Mouse (Mus musculus) ES-Bruce4 (cell line): ENCODE measurements at regions not wholly inside any gene's neighbourhood (a gene's known extent, or its start where the extent isn't known, plus 50 kb on each side); places are given as distances from the start of the nearest gene placed in this dataset.

ENCODE experiments used
- H3K27ac ChIP-seq: 2 replicates; pipeline ENCODE4 v1.5.1; 2012; ENCODE audit warnings: low read length, inconsistent platforms; ENCODE audit not compliant: insufficient read depth
- H3K27me3 ChIP-seq: 2 replicates; pipeline ENCODE4 v1.6.1; 2012; ENCODE audit warnings: mild to moderate bottlenecking, low read length, inconsistent platforms; ENCODE audit not compliant: control insufficient read depth, poor library complexity, insufficient read depth, severe bottlenecking
- H3K36me3 ChIP-seq: 2 replicates; pipeline ENCODE4 v1.6.1; 2012; ENCODE audit warnings: inconsistent platforms, mild to moderate bottlenecking, low read length, moderate library complexity; ENCODE audit not compliant: control insufficient read depth, poor library complexity, insufficient read depth, severe bottlenecking
- H3K4me1 ChIP-seq: one replicate; pipeline ENCODE4 v1.8.1; 2011; ENCODE audit warnings: low read length; ENCODE audit not compliant: control insufficient read depth, insufficient read depth
- H3K4me3 ChIP-seq: 2 replicates; pipeline ENCODE4 v1.5.1; 2011; ENCODE audit warnings: low read depth, mild to moderate bottlenecking, low read length
- H3K9ac ChIP-seq: 2 replicates; pipeline ENCODE4 v1.6.1; 2012; ENCODE audit warnings: low read depth, mild to moderate bottlenecking, inconsistent platforms; ENCODE audit not compliant: poor library complexity, severe bottlenecking
- H3K9me3 ChIP-seq: replicated peaks from 2 replicates; pipeline ENCODE4 v1.6.1; 2012; ENCODE audit warnings: mild to moderate bottlenecking, low read length, inconsistent platforms; ENCODE audit not compliant: control insufficient read depth, poor library complexity, insufficient read depth, severe bottlenecking
- CTCF ChIP-seq: IDR thresholded peaks from one replicate; pipeline ENCODE4 v1.8.1; 2011; ENCODE audit warnings: low read depth, low read length
- EP300 ChIP-seq: IDR thresholded peaks from 2 replicates; pipeline ENCODE4 v1.6.1; 2011; ENCODE audit warnings: low read depth, low read length; ENCODE audit not compliant: insufficient read depth
- POLR2A ChIP-seq: IDR thresholded peaks from one replicate; pipeline ENCODE4 v1.8.1; 2011; ENCODE audit warnings: low read length; ENCODE audit not compliant: insufficient read depth

- H3K36me3 ChIP-seq, result no peaks in the 10 kb centered on the region
- peaks cover 6% of the 10 kb centered on the region; the same call in 1 of the 2 replicates for H3K9me3 ChIP-seq
- H3K4me1 ChIP-seq, result peaks cover 4% of the 10 kb centered on the region
- H3K27ac ChIP-seq, result no peak overlapping the region
- no peak overlapping the region for H3K4me3 ChIP-seq
- TF ChIP-seq POLR2A, result no peak
- TF ChIP-seq CTCF, result no peak
- no peak for TF ChIP-seq EP300
- no peak overlapping the region for H3K9ac ChIP-seq
- H3K27me3 ChIP-seq, result no peaks in the 10 kb centered on the region
Measured at GRCm38 (mm10) chr4:95167216-95167615, 115.2 kb upstream of the Jun start.

GRCm38 (mm10) chr4:95169702-95170101 is 117.7 kb upstream of the Jun start:
- Histone ChIP-seq H3K4me1 (no peaks in the 10 kb centered on the region), H3K9me3 (no peaks in the 10 kb centered on the region), H3K27me3 (no peaks in the 10 kb centered on the region), H3K36me3 (no peaks in the 10 kb centered on the region), H3K4me3 (no peak overlapping the region), H3K9ac (no peak overlapping the region), H3K27ac (no peak overlapping the region)
- TF ChIP-seq CTCF (no peak), EP300 (no peak), POLR2A (no peak)

DNA sequence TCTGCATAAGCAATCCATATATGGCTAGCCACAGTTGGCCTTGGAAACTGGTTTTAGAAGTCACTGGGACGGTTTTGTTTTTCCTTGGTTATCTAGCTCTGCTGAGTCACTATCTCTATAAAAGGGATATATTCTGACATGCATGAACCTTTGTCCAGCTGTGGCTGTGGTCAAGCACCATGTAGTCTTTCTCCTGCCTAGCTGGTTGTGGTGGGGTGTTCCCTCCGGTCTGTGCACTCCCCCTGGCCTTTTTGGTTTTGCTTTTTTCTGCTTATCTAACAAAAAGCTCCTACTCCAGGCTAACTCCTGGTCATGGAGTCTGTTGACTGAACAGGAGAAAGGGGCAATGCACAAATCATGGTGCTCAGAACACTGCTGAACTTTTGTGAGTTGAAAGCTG is 125.7 kb upstream of the Jun start:
- no peak for TF ChIP-seq CTCF
- TF ChIP-seq EP300, result no peak
- no peak for TF ChIP-seq POLR2A
- no peak overlapping the region for H3K27ac ChIP-seq

DNA sequence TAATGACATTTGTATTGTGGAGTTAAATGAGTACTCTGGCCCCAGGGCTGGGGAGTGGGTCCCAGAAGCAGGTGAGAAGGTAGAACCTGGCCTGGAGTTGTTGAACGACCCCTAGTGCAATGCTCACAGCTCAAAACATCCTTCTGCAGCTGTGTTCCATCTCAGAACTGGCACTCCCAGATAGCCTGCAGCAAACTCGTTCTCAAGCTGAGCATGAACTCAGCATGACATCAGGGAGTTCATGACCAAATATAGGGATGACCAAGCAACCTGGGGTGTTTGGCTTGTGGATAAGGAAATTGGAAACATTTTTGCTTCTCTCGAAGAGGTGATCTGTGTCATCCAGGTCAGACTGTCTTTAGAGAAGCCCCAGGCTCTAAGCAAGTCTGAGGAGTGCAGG is 126.4 kb upstream of the Jun start:
- H3K4me3 ChIP-seq, result no peak overlapping the region
- no peak for TF ChIP-seq POLR2A
- TF ChIP-seq EP300, result no peak
- no peak for TF ChIP-seq CTCF
- no peaks in the 10 kb centered on the region for H3K4me1 ChIP-seq
- no peak overlapping the region for H3K27ac ChIP-seq
- no peaks in the 10 kb centered on the region for H3K9me3 ChIP-seq
- no peaks in the 10 kb centered on the region for H3K27me3 ChIP-seq
- H3K9ac ChIP-seq, result no peak overlapping the region
- H3K36me3 ChIP-seq, result no peaks in the 10 kb centered on the region

More for the DNA sequence above, 125.7 kb upstream of the Jun start:
- Histone ChIP-seq H3K9me3 (no peaks in the 10 kb centered on the region), H3K4me3 (no peak overlapping the region), H3K36me3 (no peaks in the 10 kb centered on the region), H3K27me3 (no peaks in the 10 kb centered on the region), H3K4me1 (no peaks in the 10 kb centered on the region), H3K9ac (no peak overlapping the region)

DNA sequence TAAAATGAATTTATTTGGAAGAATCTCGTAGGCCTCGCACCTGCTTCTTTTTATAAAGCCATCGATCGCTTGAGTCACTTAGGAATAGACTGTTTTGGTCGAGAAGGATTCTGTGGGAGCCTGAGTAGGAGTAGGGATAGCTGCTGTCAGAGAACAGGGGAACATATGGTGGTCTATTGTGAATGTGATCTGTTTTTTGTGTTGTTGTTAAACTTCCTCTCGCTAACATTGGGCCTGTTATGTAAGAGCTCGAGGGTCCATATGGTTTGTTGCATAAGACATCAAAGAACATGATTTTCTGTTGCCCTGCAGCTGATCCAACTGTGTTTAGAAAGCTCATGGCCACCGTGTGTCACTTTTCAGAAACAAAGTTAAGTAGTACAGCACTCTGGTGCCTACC is 126.9 kb upstream of the Jun start:
- H3K27ac ChIP-seq, result no peak overlapping the region
- no peaks in the 10 kb centered on the region for H3K36me3 ChIP-seq
- no peak overlapping the region for H3K9ac ChIP-seq
- H3K27me3 ChIP-seq, result no peaks in the 10 kb centered on the region
- H3K4me1 ChIP-seq, result no peaks in the 10 kb centered on the region
- TF ChIP-seq POLR2A (no peak), CTCF (no peak), EP300 (no peak)
- H3K4me3 ChIP-seq, result no peak overlapping the region
- no peaks in the 10 kb centered on the region for H3K9me3 ChIP-seq

DNA sequence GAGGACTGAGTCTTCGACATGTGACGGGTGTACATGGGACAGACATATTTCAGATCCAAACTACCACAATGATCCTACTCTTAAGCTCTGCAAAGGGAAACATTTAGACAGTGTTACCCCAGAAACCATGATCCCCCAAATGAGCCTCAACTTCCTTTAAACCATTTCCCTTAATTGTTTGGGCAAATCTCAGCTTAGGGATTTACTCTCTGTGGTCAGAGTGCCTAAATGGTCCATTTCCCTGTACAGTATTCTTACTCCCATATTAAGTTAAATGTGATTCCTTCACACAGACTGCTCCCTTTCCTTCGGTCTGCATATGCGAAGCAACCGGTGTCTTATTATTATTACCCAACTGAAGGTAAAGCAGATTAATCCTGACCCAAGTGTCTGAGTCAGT is 128.4 kb upstream of the Jun start:
- no peak overlapping the region for H3K4me3 ChIP-seq
- no peaks in the 10 kb centered on the region for H3K36me3 ChIP-seq
- no peak overlapping the region for H3K9ac ChIP-seq
- H3K27me3 ChIP-seq, result no peaks in the 10 kb centered on the region
- TF ChIP-seq CTCF (no peak), EP300 (no peak), POLR2A (no peak)
- no peaks in the 10 kb centered on the region for H3K4me1 ChIP-seq
- no peaks in the 10 kb centered on the region for H3K9me3 ChIP-seq
- no peak overlapping the region for H3K27ac ChIP-seq

DNA sequence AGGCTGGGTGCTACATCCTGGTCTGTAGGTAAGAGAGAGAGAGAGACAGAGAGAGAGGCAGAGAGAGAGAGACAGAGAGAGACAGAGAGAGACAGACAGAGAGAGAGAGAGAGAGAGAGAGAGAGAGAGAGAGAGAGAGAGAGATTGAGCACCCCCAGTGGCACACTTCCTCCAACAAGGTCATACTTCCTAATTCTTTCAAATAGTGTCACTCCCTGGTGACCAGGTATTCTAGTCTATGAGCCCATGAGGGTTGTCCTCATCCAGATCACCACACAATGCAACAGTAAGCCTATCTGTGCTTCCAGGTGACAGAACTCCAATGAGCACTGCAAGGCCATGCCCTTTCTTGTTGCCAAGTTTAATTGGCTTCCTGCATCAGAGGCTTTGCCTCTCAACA is 129.0 kb upstream of the Jun start:
- no peak overlapping the region for H3K4me3 ChIP-seq
- no peaks in the 10 kb centered on the region for H3K9me3 ChIP-seq
- H3K36me3 ChIP-seq, result no peaks in the 10 kb centered on the region
- no peaks in the 10 kb centered on the region for H3K4me1 ChIP-seq
- TF ChIP-seq CTCF (no peak), EP300 (no peak), POLR2A (no peak)
- H3K27ac ChIP-seq, result no peak overlapping the region
- no peak overlapping the region for H3K9ac ChIP-seq
- no peaks in the 10 kb centered on the region for H3K27me3 ChIP-seq
